Mouse (Mus musculus): Measurements from ENCODE around the gene Ppfia1. TPM values are rescaled to one million over a fixed set of nuclear protein-coding genes. Genes with fewer than 3 reads are reported as not detected.

Gene Ppfia1
- 52.5 and 54.9 TPM in 2 replicates for polyA plus RNA-seq (2016; fragmentation: Nextera tagmentation; extraction: Ambion mirVana)

- Histone ChIP-seq H3K27me3 (no peaks in the 10 kb centered on the region), H3K4me2 (replicated peaks) (peak within 1 kb of the TSS; percentile 81), H3K9me3 (no peaks in the 10 kb centered on the region), H3K36me3 (peaks cover 22% of the 10 kb centered on the region), H3K4me3 (peak within 1 kb of the TSS; percentile 99), H3K4me1 (peaks cover 13% of the 10 kb centered on the region), H3K27ac (peak within 1 kb of the TSS; percentile 65), H3K9ac (peak within 1 kb of the TSS; percentile 99)
- peak; percentile 89 for ATAC-seq (ENCODE audit: insufficient number of reproducible peaks, insufficient read depth, low FRiP score, low TSS enrichment)
- WGBS: under 1% methylated on average over 89 of the region's 97 CpGs
Observed at GRCm38 (mm10) chr7:144553237-144554122, at the start of gene Ppfia1. Gene Ppfia1, minus strand, starts transcription at chr7:144553729.

- no peak overlapping the region for H3K9ac ChIP-seq
- no peak for ATAC-seq (ENCODE audit: insufficient number of reproducible peaks, insufficient read depth, low FRiP score, low TSS enrichment)
- 24% methylated on average over 6 of the region's 6 CpGs for WGBS
- no peaks in the 10 kb centered on the region for H3K4me1 ChIP-seq
- no peaks in the 10 kb centered on the region for H3K9me3 ChIP-seq
- H3K36me3 ChIP-seq: no peaks in the 10 kb centered on the region
- no peak overlapping the region for H3K27ac ChIP-seq
- no peaks in the 10 kb centered on the region for H3K27me3 ChIP-seq
- H3K4me3 ChIP-seq: no peak overlapping the region
- H3K4me2 ChIP-seq (replicated peaks): no peak overlapping the region
Observed at GRCm38 (mm10) chr7:144600333-144600900, 46.9 kb upstream of the Ppfia1 start.

- H3K9me3 ChIP-seq: no peaks in the 10 kb centered on the region
- 87% methylated on average over 3 of the region's 3 CpGs for WGBS
- no peaks in the 10 kb centered on the region for H3K27me3 ChIP-seq
- no peak overlapping the region for H3K27ac ChIP-seq
- no peak overlapping the region for H3K4me3 ChIP-seq
- H3K36me3 ChIP-seq: no peaks in the 10 kb centered on the region
- H3K4me2 ChIP-seq (replicated peaks): no peak overlapping the region
- H3K4me1 ChIP-seq: no peaks in the 10 kb centered on the region
- no peak for ATAC-seq (ENCODE audit: insufficient number of reproducible peaks, insufficient read depth, low FRiP score, low TSS enrichment)
- no peak overlapping the region for H3K9ac ChIP-seq
Observed at GRCm38 (mm10) chr7:144589508-144589907, 36.0 kb upstream of the Ppfia1 start.

GRCm38 (mm10) chr7:144587291-144587690 lies 33.8 kb upstream of the Ppfia1 start:
- no peaks in the 10 kb centered on the region for H3K9me3 ChIP-seq
- no peak overlapping the region for H3K4me2 ChIP-seq (replicated peaks)
- H3K36me3 ChIP-seq: no peaks in the 10 kb centered on the region
- WGBS: 31% methylated on average over 2 of the region's 2 CpGs
- H3K4me3 ChIP-seq: no peak overlapping the region
- H3K27ac ChIP-seq: no peak overlapping the region
- no peak for ATAC-seq (ENCODE audit: insufficient number of reproducible peaks, insufficient read depth, low FRiP score, low TSS enrichment)
- peaks cover 6% of the 10 kb centered on the region; the same call in 1 of the 2 replicates for H3K4me1 ChIP-seq
- H3K27me3 ChIP-seq: no peaks in the 10 kb centered on the region
- no peak overlapping the region for H3K9ac ChIP-seq

GRCm38 (mm10) chr7:144585648-144586047 lies 32.1 kb upstream of the Ppfia1 start:
- no peak overlapping the region for H3K27ac ChIP-seq
- no peaks in the 10 kb centered on the region for H3K9me3 ChIP-seq
- H3K9ac ChIP-seq: no peak overlapping the region
- no peaks in the 10 kb centered on the region for H3K36me3 ChIP-seq
- H3K4me1 ChIP-seq: peaks cover 13% of the 10 kb centered on the region
- H3K4me3 ChIP-seq: no peak overlapping the region
- ATAC-seq (ENCODE audit: insufficient number of reproducible peaks, insufficient read depth, low FRiP score, low TSS enrichment): no peak
- no peak overlapping the region for H3K4me2 ChIP-seq (replicated peaks)
- WGBS: 15% methylated on average over 6 of the region's 6 CpGs
- no peaks in the 10 kb centered on the region for H3K27me3 ChIP-seq

GRCm38 (mm10) chr7:144583619-144584018 lies 30.1 kb upstream of the Ppfia1 start:
- H3K36me3 ChIP-seq: peaks cover 18% of the 10 kb centered on the region
- no peak overlapping the region for H3K27ac ChIP-seq
- no peak overlapping the region for H3K4me2 ChIP-seq (replicated peaks)
- H3K4me1 ChIP-seq: peaks cover 13% of the 10 kb centered on the region
- WGBS: 6% methylated on average over 4 of the region's 4 CpGs
- no peaks in the 10 kb centered on the region for H3K9me3 ChIP-seq
- ATAC-seq (ENCODE audit: insufficient number of reproducible peaks, insufficient read depth, low FRiP score, low TSS enrichment): no peak
- H3K27me3 ChIP-seq: no peaks in the 10 kb centered on the region
- H3K9ac ChIP-seq: no peak overlapping the region
- H3K4me3 ChIP-seq: no peak overlapping the region

- H3K27me3 ChIP-seq: no peaks in the 10 kb centered on the region
- 2% methylated on average over 34 of the region's 34 CpGs for WGBS
- peak within 1 kb of the TSS; percentile 67 for H3K9ac ChIP-seq
- no peaks in the 10 kb centered on the region for H3K9me3 ChIP-seq
- H3K27ac ChIP-seq: peak within 1 kb of the TSS; percentile 88
- H3K4me1 ChIP-seq: peaks cover 13% of the 10 kb centered on the region
- H3K4me3 ChIP-seq: peak within 1 kb of the TSS; percentile 65
- H3K36me3 ChIP-seq: peaks cover 25% of the 10 kb centered on the region
- ATAC-seq (ENCODE audit: insufficient number of reproducible peaks, insufficient read depth, low FRiP score, low TSS enrichment): peak; percentile 80
- H3K4me2 ChIP-seq (replicated peaks): peak within 1 kb of the TSS; percentile 74
Observed at GRCm38 (mm10) chr7:144582284-144582980, 28.9 kb upstream of the Ppfia1 start, which contains the start of gene Fadd. Gene Fadd, minus strand, starts transcription at chr7:144582463.

GRCm38 (mm10) chr7:144581559-144582283 lies 28.2 kb upstream of the Ppfia1 start:
- ATAC-seq (ENCODE audit: insufficient number of reproducible peaks, insufficient read depth, low FRiP score, low TSS enrichment): peak; percentile 72
- Histone ChIP-seq H3K4me1 (peaks cover 13% of the 10 kb centered on the region), H3K4me2 (replicated peaks) (peak overlapping the region; percentile 74), H3K9ac (peak overlapping the region; percentile 67), H3K27me3 (no peaks in the 10 kb centered on the region), H3K36me3 (peaks cover 25% of the 10 kb centered on the region), H3K4me3 (peak overlapping the region; percentile 65), H3K9me3 (no peaks in the 10 kb centered on the region), H3K27ac (peak overlapping the region; percentile 88)
- WGBS: 1% methylated on average over 43 of the region's 43 CpGs

- no peak overlapping the region for H3K9ac ChIP-seq
- no peak for ATAC-seq (ENCODE audit: insufficient number of reproducible peaks, insufficient read depth, low FRiP score, low TSS enrichment)
- WGBS: 88% methylated on average over 5 of the region's 5 CpGs
- no peaks in the 10 kb centered on the region for H3K9me3 ChIP-seq
- H3K27me3 ChIP-seq: no peaks in the 10 kb centered on the region
- no peak overlapping the region for H3K4me2 ChIP-seq (replicated peaks)
- no peak overlapping the region for H3K27ac ChIP-seq
- peaks cover 25% of the 10 kb centered on the region for H3K36me3 ChIP-seq
- peaks cover 11% of the 10 kb centered on the region for H3K4me1 ChIP-seq
- H3K4me3 ChIP-seq: no peak overlapping the region
Observed at GRCm38 (mm10) chr7:144577876-144578275, 24.3 kb upstream of the Ppfia1 start.

- Histone ChIP-seq H3K4me3 (no peak overlapping the region), H3K9me3 (no peaks in the 10 kb centered on the region), H3K27ac (no peak overlapping the region), H3K4me2 (replicated peaks) (no peak overlapping the region), H3K36me3 (no peaks in the 10 kb centered on the region), H3K27me3 (no peaks in the 10 kb centered on the region), H3K9ac (no peak overlapping the region), H3K4me1 (no peaks in the 10 kb centered on the region)
- WGBS: 81% methylated on average over 5 of the region's 5 CpGs
- ATAC-seq (ENCODE audit: insufficient number of reproducible peaks, insufficient read depth, low FRiP score, low TSS enrichment): no peak
Observed at GRCm38 (mm10) chr7:144572234-144572633, 18.7 kb upstream of the Ppfia1 start.

GRCm38 (mm10) chr7:144571598-144571997 lies 18.1 kb upstream of the Ppfia1 start:
- Histone ChIP-seq H3K9ac (no peak overlapping the region), H3K36me3 (no peaks in the 10 kb centered on the region), H3K27ac (no peak overlapping the region), H3K4me2 (replicated peaks) (no peak overlapping the region), H3K27me3 (no peaks in the 10 kb centered on the region), H3K4me3 (no peak overlapping the region), H3K4me1 (no peaks in the 10 kb centered on the region), H3K9me3 (no peaks in the 10 kb centered on the region)
- ATAC-seq (ENCODE audit: insufficient number of reproducible peaks, insufficient read depth, low FRiP score, low TSS enrichment): no peak
